Mouse (Mus musculus) kidney, adult 2 months (tissue): ENCODE data around the gene 5330417C22Rik. TPM values are rescaled to one million over a fixed set of nuclear protein-coding genes. Genes with fewer than 3 reads are reported as not detected.

Experiments used
- DNase-seq: peaks from one replicate; pipeline ENCODE4 v3.0.0; 2021
- H3K27ac ChIP-seq: fragments of 200-500 bp; 2 replicates; pipeline ENCODE4 v1.5.1; 2012; ENCODE audit warnings: low read depth, low read length, control low read depth, inconsistent platforms; ENCODE audit not compliant: insufficient read depth
- H3K27me3 ChIP-seq: fragments of 200-500 bp; replicated peaks from 2 replicates; pipeline ENCODE4 v1.6.1; 2012; ENCODE audit warnings: mild to moderate bottlenecking, moderate library complexity, low read length, inconsistent platforms; ENCODE audit not compliant: control insufficient read depth, insufficient read depth
- H3K36me3 ChIP-seq: fragments of 200-500 bp; 2 replicates; pipeline ENCODE4 v1.6.1; 2012; ENCODE audit warnings: mild to moderate bottlenecking, moderate library complexity, low read length, inconsistent platforms; ENCODE audit not compliant: control insufficient read depth, insufficient read depth
- H3K4me1 ChIP-seq: fragments of 200-500 bp; 2 replicates; pipeline ENCODE4 v1.6.1; 2011; ENCODE audit warnings: low read length; ENCODE audit not compliant: control insufficient read depth, insufficient read depth
- H3K4me3 ChIP-seq: fragments of 200-500 bp; 2 replicates; pipeline ENCODE4 v1.5.1; 2011; ENCODE audit warnings: mild to moderate bottlenecking, low read depth, low read length, control low read depth; ENCODE audit not compliant: insufficient read depth
- CTCF ChIP-seq: fragments of 200-500 bp; conservative IDR thresholded peaks from 2 replicates; pipeline ENCODE4 v1.5.1; 2011; ENCODE audit warnings: low read depth, mild to moderate bottlenecking, control low read depth, low read length, moderate library complexity, mixed read lengths; ENCODE audit not compliant: insufficient read depth, insufficient read length
- POLR2A ChIP-seq: fragments of 200-500 bp; IDR thresholded peaks from one replicate; pipeline ENCODE4 v1.6.1; 2011; ENCODE audit warnings: low read depth, low read length, control low read depth
- WGBS: fragments of 180-500 bp; shearing (Covaris S2); methylation state at CpG from one replicate; pipeline ENCODE4 v1.1.7; 2018; 5-methylcytosine and 5-hydroxymethylcytosine counted together
- polyA plus RNA-seq: library from polyadenylated mRNA; depleted of rRNA; stranded (reverse); fragments of >200 nt; gene quantifications from 2 replicates; pipeline ENCODE4 v1.2.3, GENCODE M21; 2012

Gene 5330417C22Rik
- polyA plus RNA-seq, 1 experiment: 0.25 TPM

- H3K27me3 ChIP-seq: no peaks in the 10 kb centered on the region
- TF ChIP-seq CTCF: no peak
- no peak for TF ChIP-seq POLR2A
- no peak for DNase-seq
- peak overlapping the region; percentile 27; the same call in 1 of the 2 replicates for H3K27ac ChIP-seq
- WGBS: 1% methylated on average over 42 of the region's 42 CpGs
- H3K36me3 ChIP-seq: no peaks in the 10 kb centered on the region; the same call in 1 of the 2 replicates
- H3K4me1 ChIP-seq: no peaks in the 10 kb centered on the region
- peak overlapping the region; percentile 76 for H3K4me3 ChIP-seq
These were observed 17.8 kb upstream of the 5330417C22Rik start for GRCm38 (mm10) chr3:108554111-108554561.

- H3K27me3 ChIP-seq: no peaks in the 10 kb centered on the region
- H3K27ac ChIP-seq: no peak overlapping the region
- H3K4me3 ChIP-seq: no peak overlapping the region
- no peak for DNase-seq
- TF ChIP-seq CTCF (no peak), POLR2A (no peak)
- no peaks in the 10 kb centered on the region for H3K36me3 ChIP-seq
- WGBS: 79% methylated on average over 11 of the region's 11 CpGs
- H3K4me1 ChIP-seq: no peaks in the 10 kb centered on the region
These were observed 6.0 kb upstream of the 5330417C22Rik start for GRCm38 (mm10) chr3:108542299-108542698.

DNA sequence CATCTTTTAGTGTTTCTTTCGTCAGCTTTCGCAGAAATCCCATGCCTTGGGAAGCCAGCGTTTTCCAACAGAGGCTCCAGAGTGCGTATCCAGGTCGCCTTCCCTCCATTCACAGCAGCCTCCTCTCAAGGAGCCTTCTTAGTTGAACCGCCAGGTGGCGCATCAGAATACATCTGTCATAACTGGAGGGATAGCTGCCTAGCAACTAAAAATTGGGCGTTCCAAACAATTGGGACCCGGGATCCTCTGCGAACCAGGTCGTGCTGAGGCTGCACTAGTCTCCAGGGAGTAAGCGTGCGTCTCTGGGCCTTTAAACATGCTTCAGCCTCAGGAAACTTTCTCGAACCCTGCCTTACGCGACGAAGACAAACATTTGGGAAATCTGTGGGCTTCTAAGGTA, 967 bp upstream of the 5330417C22Rik start:
- H3K4me3 ChIP-seq: no peak overlapping the region
- WGBS: 5% methylated on average over 17 of the region's 17 CpGs
- TF ChIP-seq POLR2A (no peak), CTCF (peak; percentile 81)
- no peaks in the 10 kb centered on the region for H3K27me3 ChIP-seq
- H3K4me1 ChIP-seq: no peaks in the 10 kb centered on the region
- DNase-seq: peak; percentile 91
- H3K27ac ChIP-seq: no peak overlapping the region
- H3K36me3 ChIP-seq: no peaks in the 10 kb centered on the region

GRCm38 (mm10) chr3:108535896-108536516, 330 bp downstream of the 5330417C22Rik start:
- DNase-seq: no peak
- TF ChIP-seq POLR2A (no peak), CTCF (no peak)
- Histone ChIP-seq H3K27me3 (no peaks in the 10 kb centered on the region), H3K36me3 (no peaks in the 10 kb centered on the region), H3K4me1 (no peaks in the 10 kb centered on the region), H3K27ac (no peak overlapping the region), H3K4me3 (no peak overlapping the region)
- 16% methylated on average over 15 of the region's 15 CpGs for WGBS

DNA sequence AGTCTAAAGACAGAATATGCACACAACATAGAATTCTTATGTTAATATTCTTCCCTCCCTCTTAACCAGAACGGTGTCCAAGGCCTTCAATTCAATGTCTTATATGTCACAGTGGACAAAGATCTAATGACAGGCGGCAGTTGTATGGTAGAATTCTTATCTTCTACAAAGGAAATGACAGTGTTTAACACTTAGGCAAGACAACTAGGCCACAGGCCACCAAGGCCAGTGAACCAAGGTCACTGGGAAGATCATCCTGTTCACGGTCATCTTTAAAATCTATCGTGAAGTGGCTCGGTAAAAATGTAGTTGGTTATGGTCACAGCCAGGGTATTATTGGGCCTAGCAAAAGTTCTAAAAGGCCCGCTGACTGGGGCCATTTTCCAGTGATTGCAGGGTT, 2.4 kb downstream of the 5330417C22Rik start, which contains the start of gene 1700013F07Rik:
1700013F07Rik (plus strand) TSS at position 200 of the 400 bp plus-strand sequence.
- no peak for TF ChIP-seq POLR2A
- no peak for TF ChIP-seq CTCF

DNA sequence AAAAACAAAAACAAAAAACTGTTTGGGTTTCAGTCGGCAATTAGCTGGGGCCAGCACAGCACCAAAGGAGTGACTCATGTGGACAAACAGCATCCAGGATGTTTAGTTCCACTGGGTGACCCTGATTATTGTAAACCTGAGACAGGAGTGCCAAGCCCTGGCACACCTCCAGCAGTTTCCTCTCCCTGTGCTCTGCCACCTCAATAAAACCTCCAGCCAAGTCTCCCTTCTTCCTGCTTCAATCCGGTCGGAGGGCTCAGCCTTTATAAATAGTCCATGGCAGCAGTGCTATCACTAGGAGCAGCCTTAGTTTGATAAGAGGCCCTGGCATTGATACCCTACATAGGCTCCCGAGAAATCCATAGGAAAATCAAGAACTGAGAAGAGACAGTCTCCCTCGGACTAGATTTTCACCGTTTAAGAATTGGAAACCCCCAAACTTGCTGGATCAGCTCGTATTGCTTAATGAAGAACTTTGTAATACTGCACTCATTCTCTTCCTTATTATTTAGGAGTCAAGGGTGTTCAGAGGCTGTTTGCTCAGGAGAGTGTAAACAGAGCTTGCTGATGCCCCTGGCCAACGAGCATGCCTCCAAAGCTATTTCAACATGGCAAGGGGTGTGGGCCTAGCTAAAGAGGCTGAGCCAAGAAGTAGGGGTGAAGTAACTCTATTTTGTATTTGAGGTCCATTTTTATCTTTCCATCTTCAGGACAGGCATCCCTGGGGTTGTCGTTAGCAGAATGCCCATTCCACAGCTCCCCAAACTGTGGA, 3.0 kb downstream of the 5330417C22Rik start:
- no peak for TF ChIP-seq POLR2A
- TF ChIP-seq CTCF: no peak
- H3K27ac ChIP-seq: no peak overlapping the region
- H3K36me3 ChIP-seq: no peaks in the 10 kb centered on the region
- no peaks in the 10 kb centered on the region for H3K4me1 ChIP-seq
- WGBS: 50% methylated on average over 9 of the region's 9 CpGs
- DNase-seq: peak; percentile 56
- H3K27me3 ChIP-seq: no peaks in the 10 kb centered on the region
- H3K4me3 ChIP-seq: no peak overlapping the region

More for the DNA sequence above, 2.4 kb downstream of the 5330417C22Rik start, which contains the start of gene 1700013F07Rik:
- DNase-seq: no peak
- H3K27ac ChIP-seq: no peak within 1 kb of the TSS
- no peak within 1 kb of the TSS for H3K4me3 ChIP-seq
- no peaks in the 10 kb centered on the region for H3K27me3 ChIP-seq
- H3K36me3 ChIP-seq: no peaks in the 10 kb centered on the region
- WGBS: 95% methylated on average over 6 of the region's 6 CpGs
- no peaks in the 10 kb centered on the region for H3K4me1 ChIP-seq

- no peak for DNase-seq
- no peak for TF ChIP-seq CTCF
- no peak for TF ChIP-seq POLR2A
- no peaks in the 10 kb centered on the region for H3K27me3 ChIP-seq
- no peaks in the 10 kb centered on the region for H3K4me1 ChIP-seq
- WGBS: 96% methylated on average over 8 of the region's 8 CpGs
- no peak overlapping the region for H3K4me3 ChIP-seq
- H3K27ac ChIP-seq: no peak overlapping the region
- H3K36me3 ChIP-seq: no peaks in the 10 kb centered on the region
These were observed 7.8 kb downstream of the 5330417C22Rik start for GRCm38 (mm10) chr3:108528489-108528888.
